Mouse (Mus musculus) CH12.LX (cell line): ENCODE results near the gene Otud3. TPM values are rescaled to one million over a fixed set of nuclear protein-coding genes. Genes with fewer than 3 reads are reported as not detected.

ENCODE experiments used
- DNase-seq: peaks from one replicate; pipeline ENCODE4 v3.0.0-alpha.2; 2013; ENCODE audit errors: extremely low read depth
- H3K27ac ChIP-seq: 2 replicates; pipeline ENCODE4 v1.5.1; 2012; ENCODE audit warnings: low read depth, mild to moderate bottlenecking, control low read depth, moderate library complexity; ENCODE audit not compliant: insufficient read depth
- H3K27me3 ChIP-seq: replicated peaks from 2 replicates; pipeline ENCODE3; 2012; ENCODE audit warnings: inconsistent platforms
- H3K36me3 ChIP-seq, 2 experiments: replicated peaks in 1 of 2; 2 replicates each; pipeline versions ENCODE3 to v1.6.1; 2012; ENCODE audit warnings: inconsistent platforms in 1 of 2, low read length in 1 of 2, mild to moderate bottlenecking in 1 of 2, mixed read lengths in 1 of 2, moderate library complexity in 1 of 2; ENCODE audit not compliant: control insufficient read depth in 1 of 2, insufficient read depth in 1 of 2
- H3K4me1 ChIP-seq, 2 experiments: 2 replicates each; pipeline ENCODE4 v1.6.1; 2012; ENCODE audit warnings: inconsistent platforms in 1 of 2, moderate library complexity in 1 of 2; ENCODE audit not compliant: insufficient read depth in 2 of 2, control insufficient read depth in 1 of 2
- H3K4me2 ChIP-seq: 2 replicates; pipeline ENCODE4 v1.6.1; 2012; ENCODE audit warnings: low read depth, mild to moderate bottlenecking, control low read depth; ENCODE audit not compliant: poor library complexity, insufficient read depth, severe bottlenecking
- H3K4me3 ChIP-seq, 3 experiments: fragments of 150-350 bp in 1 of 3; sonication (generic) in 1 of 3; replicated peaks in 1 of 3; 2 replicates each; pipeline versions ENCODE3 to v1.5.1; 2011 to 2012; ENCODE audit warnings: low read depth in 2 of 3, low read length in 2 of 3, mild to moderate bottlenecking in 2 of 3, moderate library complexity in 2 of 3, control low read depth in 1 of 3, improper control_type of control experiment in 1 of 3, inconsistent platforms in 1 of 3, mixed read lengths in 1 of 3; ENCODE audit not compliant: poor library complexity in 1 of 3
- H3K79me2 ChIP-seq: replicated peaks from 2 replicates; pipeline ENCODE4 v1.6.1; 2012; ENCODE audit warnings: mild to moderate bottlenecking, moderate library complexity; ENCODE audit not compliant: control insufficient read depth, poor library complexity, insufficient read depth, severe bottlenecking; ENCODE audit errors: extremely low read depth
- H3K9ac ChIP-seq: 2 replicates; pipeline ENCODE4 v1.6.1; 2012; ENCODE audit warnings: low read depth, mild to moderate bottlenecking, control low read depth, moderate library complexity; ENCODE audit not compliant: insufficient read depth
- H3K9me3 ChIP-seq: replicated peaks from 2 replicates; pipeline ENCODE3; 2012; ENCODE audit warnings: low read length, inconsistent platforms, mixed read lengths
- BHLHE40 ChIP-seq: IDR thresholded peaks from 2 replicates; pipeline ENCODE4 v1.6.1; 2011; ENCODE audit warnings: mild to moderate bottlenecking, low read depth, low read length, improper control_type of control experiment
- CHD1 ChIP-seq: IDR thresholded peaks from 2 replicates; pipeline ENCODE4 v1.6.1; 2012; ENCODE audit warnings: low read depth, low read length, improper control_type of control experiment, inconsistent platforms
- ELF1 ChIP-seq: IDR thresholded peaks from 2 replicates; pipeline ENCODE4 v1.6.1; 2014; ENCODE audit warnings: low read depth, mild to moderate bottlenecking, inconsistent platforms, low read length, improper control_type of control experiment
- ETS1 ChIP-seq: conservative IDR thresholded peaks from 2 replicates; pipeline ENCODE4 v1.6.1; 2012; ENCODE audit warnings: low read depth, mild to moderate bottlenecking, inconsistent platforms, low read length, improper control_type of control experiment, moderate library complexity
- KAT2A ChIP-seq: IDR thresholded peaks from 2 replicates; pipeline ENCODE4 v1.6.1; 2012; ENCODE audit warnings: low read length, improper control_type of control experiment, inconsistent platforms; ENCODE audit not compliant: insufficient replicate concordance
- MEF2A ChIP-seq: IDR thresholded peaks from 2 replicates; pipeline ENCODE4 v1.6.1; 2014; ENCODE audit warnings: low read depth, mild to moderate bottlenecking, inconsistent platforms, low read length, improper control_type of control experiment, borderline replicate concordance
- MYC ChIP-seq: IDR thresholded peaks from 2 replicates; pipeline ENCODE4 v1.6.1; 2011; ENCODE audit warnings: low read depth, mild to moderate bottlenecking, improper control_type of control experiment, low read length
- NELFE ChIP-seq: IDR thresholded peaks from 2 replicates; pipeline ENCODE4 v1.6.1; 2011; ENCODE audit warnings: low read depth, low read length, improper control_type of control experiment
- POLR2A ChIP-seq: IDR thresholded peaks from 2 replicates; pipeline ENCODE4 v1.6.1; 2011; ENCODE audit warnings: low read depth, mild to moderate bottlenecking, improper control_type of control experiment, low read length
- POLR2AphosphoS2 ChIP-seq: IDR thresholded peaks from 2 replicates; pipeline ENCODE4 v1.6.1; 2011; ENCODE audit warnings: low read depth, low read length, improper control_type of control experiment
- TBP ChIP-seq: conservative IDR thresholded peaks from 2 replicates; pipeline ENCODE4 v1.6.1; 2011; ENCODE audit warnings: low read depth, low read length, improper control_type of control experiment
- USF1 ChIP-seq: IDR thresholded peaks from 2 replicates; pipeline ENCODE4 v1.6.1; 2014; ENCODE audit warnings: low read depth, mild to moderate bottlenecking, inconsistent platforms, low read length, improper control_type of control experiment
- USF2 ChIP-seq: conservative IDR thresholded peaks from 2 replicates; pipeline ENCODE4 v1.6.1; 2011; ENCODE audit warnings: low read depth, low read length, improper control_type of control experiment
- ZC3H11A ChIP-seq: IDR thresholded peaks from 2 replicates; pipeline ENCODE4 v1.6.1; 2012; ENCODE audit warnings: low read depth, mild to moderate bottlenecking, inconsistent platforms, low read length, improper control_type of control experiment
- ZKSCAN1 ChIP-seq: IDR thresholded peaks from 2 replicates; pipeline ENCODE4 v1.6.1; 2012; ENCODE audit warnings: low read depth, inconsistent platforms, low read length, improper control_type of control experiment, borderline replicate concordance
- ZMIZ1 ChIP-seq: IDR thresholded peaks from 2 replicates; pipeline ENCODE4 v1.6.1; 2012; ENCODE audit warnings: low read depth, mild to moderate bottlenecking, inconsistent platforms, low read length, improper control_type of control experiment
- dilution Hi-C: fragments of 300-500 bp; cut with MboI; formaldehyde crosslinking; loops from 2 replicates; pipeline ENCODE4 v1.14.3; 2020; ENCODE audit warnings: low sequenced_read_pairs; ENCODE audit not compliant: extremely low pct_unique_long_range_greater_than_20kb, extremely low pct_ligation_motif_present
- in situ Hi-C: fragments of 300-500 bp; cut with MboI; formaldehyde crosslinking; loops from 3 replicates; pipeline ENCODE4 v1.14.3; 2019; ENCODE audit warnings: low sequenced_read_pairs, low pct_ligation_motif_present, low pct_unique_long_range_greater_than_20kb, mixed read lengths
- polyA plus RNA-seq: library from polyadenylated mRNA; unstranded; fragments of >175 nt; gene quantifications from 2 replicates; pipeline ENCODE4 v1.2.1, GENCODE M21; 2012; ENCODE audit warnings: low read depth; ENCODE audit not compliant: insufficient read length
- total RNA-seq, 2 experiments: library from RNA; depleted of rRNA; stranded (reverse); fragments of 300-350 nt in 1 of 2; fragments of >200 nt in 1 of 2; gene quantifications; 2 replicates each; pipeline ENCODE4 v1.2.3; 2012 to 2014

Otud3 gene
- total and polyA plus RNA-seq, 3 experiments: 3.2 to 5.5 (median 5.4) TPM

- no peaks in the 10 kb centered on the region for H3K36me3 ChIP-seq
- no peak within 1 kb of the TSS for H3K27ac ChIP-seq
- no peak for DNase-seq
- peaks cover 0 to 3% of the 10 kb centered on the region in 2 experiments; a peak in 1 of 4 replicates for H3K4me1 ChIP-seq
- H3K4me3 ChIP-seq: no peak within 1 kb of the TSS
- peaks cover 11% of the 10 kb centered on the region for H3K9me3 ChIP-seq
- in situ Hi-C loops (no loop called here), dilution Hi-C loops (no loop called here)
- no peak for TF ChIP-seq ELF1
- no peak for TF ChIP-seq ETS1
- no peak for TF ChIP-seq NELFE
- no peak for TF ChIP-seq MYC
- TF ChIP-seq KAT2A: no peak
- TF ChIP-seq ZMIZ1: no peak
- TF ChIP-seq CHD1: no peak
- no peak within 1 kb of the TSS for H3K9ac ChIP-seq
- H3K4me2 ChIP-seq: no peak within 1 kb of the TSS
- no peaks in the 10 kb centered on the region for H3K79me2 ChIP-seq
- H3K27me3 ChIP-seq: peaks cover 58% of the 10 kb centered on the region
Observed at GRCm38 (mm10) chr4:138873864-138874263, 39.9 kb downstream of the Otud3 start, which contains the start of gene Gm13030. Gm13030 (minus strand) TSS chr4:138873964.

DNA sequence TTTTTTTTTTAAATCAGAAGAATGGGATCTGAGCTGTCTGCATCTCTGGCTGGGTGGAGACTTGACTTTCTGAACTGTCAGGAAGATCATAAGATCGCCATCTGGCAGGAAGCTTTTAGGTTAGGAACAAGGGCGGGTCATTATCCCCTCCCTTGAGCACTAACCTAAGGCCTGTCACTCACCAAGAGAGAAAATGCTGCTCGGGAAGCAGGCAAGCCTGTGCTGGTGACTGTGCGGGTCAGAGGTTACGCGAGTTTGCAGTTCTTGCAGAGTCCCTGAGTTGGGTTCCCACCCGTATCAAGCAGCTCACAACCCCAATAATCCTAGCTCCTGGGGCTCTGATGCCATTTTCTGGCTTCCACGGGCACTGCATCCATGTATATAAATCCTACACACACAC lies 45.1 kb downstream of the Otud3 start:
- TF ChIP-seq MEF2A: no peak
- no peak for TF ChIP-seq USF1
- TF ChIP-seq POLR2A: no peak
- TF ChIP-seq KAT2A: no peak
- TF ChIP-seq TBP: no peak
- TF ChIP-seq ZC3H11A: no peak
- no peak for TF ChIP-seq POLR2AphosphoS2
- TF ChIP-seq BHLHE40: no peak
- TF ChIP-seq ZKSCAN1: no peak
- no peak for TF ChIP-seq USF2
- TF ChIP-seq, all 38 proteins: peak for 0

More for the DNA sequence above, 45.1 kb downstream of the Otud3 start:
- DNase-seq: no peak
- Histone ChIP-seq H3K36me3 (no peaks in the 10 kb centered on the region), H3K4me1 (peaks cover 4 to 5% of the 10 kb centered on the region in 2 experiments; a peak in 3 of 4 replicates), H3K27me3 (peaks cover 74% of the 10 kb centered on the region), H3K27ac (no peak overlapping the region), H3K4me3 (no peak overlapping the region), H3K4me2 (no peak overlapping the region), H3K9ac (no peak overlapping the region), H3K9me3 (peaks cover 7% of the 10 kb centered on the region), H3K79me2 (no peaks in the 10 kb centered on the region)
- dilution Hi-C loops (no loop called here), in situ Hi-C loops (no loop called here)
